Mouse (Mus musculus) limb, embryonic 10.5 days (tissue): Measurements from ENCODE around the gene Vill. TPM values are rescaled to one million over a fixed set of nuclear protein-coding genes. Genes with fewer than 3 reads are reported as not detected.

Experiments
- DNase-seq: peaks from one replicate; pipeline ENCODE4 v3.0.0-alpha.2; 2017; ENCODE audit warnings: low spot score
- H3K27ac ChIP-seq: fragments of 300-500 bp; sonication (generic); 2 replicates; pipeline ENCODE4 v1.5.1; 2016; ENCODE audit warnings: mild to moderate bottlenecking
- H3K27me3 ChIP-seq: fragments of 300-500 bp; sonication (generic); 2 replicates; pipeline ENCODE4 v1.6.1; 2016; ENCODE audit warnings: low read depth, mild to moderate bottlenecking; ENCODE audit not compliant: poor library complexity, severe bottlenecking
- H3K36me3 ChIP-seq: fragments of 300-500 bp; sonication (generic); 2 replicates; pipeline ENCODE4 v1.6.1; 2016; ENCODE audit warnings: mild to moderate bottlenecking, moderate library complexity
- H3K4me1 ChIP-seq: fragments of 300-500 bp; sonication (generic); 2 replicates; pipeline ENCODE4 v1.6.1; 2016
- H3K4me3 ChIP-seq: fragments of 300-500 bp; sonication (generic); 2 replicates; pipeline ENCODE4 v1.5.1; 2016; ENCODE audit warnings: mild to moderate bottlenecking, moderate library complexity
- H3K9me3 ChIP-seq: fragments of 300-500 bp; sonication (generic); replicated peaks from 2 replicates; pipeline ENCODE4 v1.6.1; 2016; ENCODE audit warnings: mild to moderate bottlenecking
- WGBS: fragments of 180-500 bp; shearing (Covaris S2); methylation state at CpG from one replicate; pipeline ENCODE4 v1.1.7; 2016; 5-methylcytosine and 5-hydroxymethylcytosine counted together
- polyA plus RNA-seq: library from polyadenylated mRNA; unstranded; fragments of >200 nt; fragmentation: Nextera tagmentation; extraction: Ambion mirVana; gene quantifications from 2 replicates; pipeline ENCODE4 v1.2.1, GENCODE M21; 2016

Vill gene
- polyA plus RNA-seq = 19.5 and 26.3 TPM in 2 replicates

GRCm38 (mm10) chr9:119052154-119052944 lies at the start of gene Vill:
Vill (plus strand) TSS chr9:119052778.
- Histone ChIP-seq H3K27me3 (peaks cover 14% of the 10 kb centered on the region), H3K9me3 (no peaks in the 10 kb centered on the region), H3K27ac (peak within 1 kb of the TSS; percentile 88), H3K4me3 (peak within 1 kb of the TSS; percentile 64), H3K36me3 (no peaks in the 10 kb centered on the region), H3K4me1 (peaks cover 42% of the 10 kb centered on the region)
- peak; percentile 80 for DNase-seq
- 17% methylated on average over 22 of the region's 22 CpGs for WGBS

- Histone ChIP-seq H3K4me1 (peaks cover 38% of the 10 kb centered on the region), H3K4me3 (no peak overlapping the region), H3K27ac (peak overlapping the region; percentile 15; the same call in 1 of the 2 replicates), H3K9me3 (no peaks in the 10 kb centered on the region), H3K36me3 (0 out of 2 replicates have a peak, but pooled peaks cover 2% of the 10 kb centered on the region), H3K27me3 (no peaks in the 10 kb centered on the region)
- 93% methylated on average over 23 of the region's 23 CpGs for WGBS
- DNase-seq = no peak
These were observed 48.4 kb upstream of the Vill start for GRCm38 (mm10) chr9:119003990-119004702.

GRCm38 (mm10) chr9:119004703-119005076 lies 47.9 kb upstream of the Vill start:
- H3K27ac ChIP-seq = peak overlapping the region; percentile 15
- no peaks in the 10 kb centered on the region for H3K9me3 ChIP-seq
- peaks cover 38% of the 10 kb centered on the region for H3K4me1 ChIP-seq
- no peak for DNase-seq
- 90% methylated on average over 16 of the region's 16 CpGs for WGBS
- H3K4me3 ChIP-seq = no peak overlapping the region
- no peaks in the 10 kb centered on the region for H3K27me3 ChIP-seq
- 0 out of 2 replicates have a peak, but pooled peaks cover 2% of the 10 kb centered on the region for H3K36me3 ChIP-seq

- 70% methylated on average over 15 of the region's 15 CpGs for WGBS
- 0 out of 2 replicates have a peak, but pooled peaks cover 2% of the 10 kb centered on the region for H3K36me3 ChIP-seq
- peaks cover 38% of the 10 kb centered on the region for H3K4me1 ChIP-seq
- H3K27me3 ChIP-seq = no peaks in the 10 kb centered on the region
- H3K9me3 ChIP-seq = no peaks in the 10 kb centered on the region
- peak overlapping the region; percentile 15 for H3K27ac ChIP-seq
- H3K4me3 ChIP-seq = no peak overlapping the region
- DNase-seq = no peak
These were observed 47.1 kb upstream of the Vill start for GRCm38 (mm10) chr9:119005303-119006029.

- Histone ChIP-seq H3K4me3 (no peak overlapping the region), H3K27ac (no peak overlapping the region), H3K27me3 (no peaks in the 10 kb centered on the region), H3K9me3 (no peaks in the 10 kb centered on the region), H3K4me1 (peaks cover 33% of the 10 kb centered on the region), H3K36me3 (peaks cover 12% of the 10 kb centered on the region; the same call in 1 of the 2 replicates)
- 95% methylated on average over 10 of the region's 10 CpGs for WGBS
- DNase-seq = no peak
These were observed 45.3 kb upstream of the Vill start for GRCm38 (mm10) chr9:119007266-119007665.

GRCm38 (mm10) chr9:119008871-119009270 lies 43.7 kb upstream of the Vill start:
- Histone ChIP-seq H3K27ac (no peak overlapping the region), H3K36me3 (peaks cover 27% of the 10 kb centered on the region; the same call in 1 of the 2 replicates), H3K27me3 (no peaks in the 10 kb centered on the region), H3K4me1 (peaks cover 21% of the 10 kb centered on the region), H3K4me3 (no peak overlapping the region), H3K9me3 (no peaks in the 10 kb centered on the region)
- 67% methylated on average over 7 of the region's 7 CpGs for WGBS
- DNase-seq = no peak

- Histone ChIP-seq H3K4me3 (no peak overlapping the region), H3K9me3 (no peaks in the 10 kb centered on the region), H3K27me3 (no peaks in the 10 kb centered on the region), H3K4me1 (peaks cover 7% of the 10 kb centered on the region), H3K27ac (peak overlapping the region; percentile 42; the same call in 1 of the 2 replicates), H3K36me3 (peaks cover 39% of the 10 kb centered on the region)
- no peak for DNase-seq
- WGBS = 74% methylated on average over 13 of the region's 13 CpGs
These were observed 42.3 kb upstream of the Vill start for GRCm38 (mm10) chr9:119010156-119010710.

- 87% methylated on average over 7 of the region's 7 CpGs for WGBS
- no peak for DNase-seq
- Histone ChIP-seq H3K36me3 (peaks cover 48% of the 10 kb centered on the region), H3K27me3 (no peaks in the 10 kb centered on the region), H3K9me3 (no peaks in the 10 kb centered on the region), H3K27ac (no peak overlapping the region), H3K4me3 (no peak overlapping the region), H3K4me1 (peaks cover 21% of the 10 kb centered on the region; the same call in 1 of the 2 replicates)
These were observed 35.6 kb upstream of the Vill start for GRCm38 (mm10) chr9:119016785-119017507.

- Histone ChIP-seq H3K9me3 (no peaks in the 10 kb centered on the region), H3K27ac (no peak overlapping the region), H3K27me3 (no peaks in the 10 kb centered on the region), H3K36me3 (peaks cover 17% of the 10 kb centered on the region), H3K4me3 (no peak overlapping the region), H3K4me1 (peaks cover 36% of the 10 kb centered on the region; the same call in 1 of the 2 replicates)
- DNase-seq = no peak
- WGBS = 82% methylated on average over 7 of the region's 7 CpGs
These were observed 30.8 kb upstream of the Vill start for GRCm38 (mm10) chr9:119021731-119022130.

- Histone ChIP-seq H3K27ac (0 out of 2 replicates have a peak overlapping the region, but pooled peaks have one; percentile 32), H3K36me3 (peaks cover 12% of the 10 kb centered on the region)
- 82% methylated on average over 6 of the region's 6 CpGs for WGBS
These were observed 27.3 kb upstream of the Vill start for GRCm38 (mm10) chr9:119025263-119025662.

GRCm38 (mm10) chr9:119025832-119026331 lies 26.7 kb upstream of the Vill start:
- H3K36me3 ChIP-seq = peaks cover 16% of the 10 kb centered on the region
- no peak overlapping the region for H3K27ac ChIP-seq
- no peaks in the 10 kb centered on the region for H3K9me3 ChIP-seq
- peaks cover 25% of the 10 kb centered on the region for H3K4me1 ChIP-seq
- H3K27me3 ChIP-seq = no peaks in the 10 kb centered on the region
- no peak overlapping the region for H3K4me3 ChIP-seq
- WGBS = 87% methylated on average over 7 of the region's 7 CpGs
- DNase-seq = no peak

More at GRCm38 (mm10) chr9:119025263-119025662, 27.3 kb upstream of the Vill start:
- DNase-seq = no peak
- Histone ChIP-seq H3K4me1 (peaks cover 28% of the 10 kb centered on the region; the same call in 1 of the 2 replicates), H3K4me3 (no peak overlapping the region), H3K9me3 (no peaks in the 10 kb centered on the region), H3K27me3 (no peaks in the 10 kb centered on the region)
